Mouse (Mus musculus) T-cell, adult 2 months (primary cell): ENCODE results near the gene Naglu.
A peak's percentile ranks its signal among the peaks of the same experiment; 100 is the strongest.
"Not testable (repeated sequence)": the region's sequence is repeated elsewhere in the genome, so short reads cannot be mapped to it uniquely, and the experiment has no call there.

Source experiments
- DNase-seq: peaks from one replicate; pipeline ENCODE4 v3.0.0; 2022; ENCODE audit warnings: low spot score

Gene Naglu

GRCm38 (mm10) chr11:101125008-101125407 lies 55.2 kb downstream of the Naglu start:
- not testable (repeated sequence) for DNase-seq

GRCm38 (mm10) chr11:101127075-101127474 lies 57.3 kb downstream of the Naglu start:
- DNase-seq = peak; percentile 38
